Mouse (Mus musculus) hindbrain, postnatal 0 days (tissue): ENCODE measurements around the gene Olfr870. TPM values are rescaled to one million over a fixed set of nuclear protein-coding genes. Genes with fewer than 3 reads are reported as not detected.
"Not testable (repeated sequence)": the region's sequence is repeated elsewhere in the genome, so short reads cannot be mapped to it uniquely, and the experiment has no call there.

Source experiments
- ATAC-seq: fragments of 200-750 bp; cut with Nextera tagmentation; 2 replicates; pipeline ENCODE4 v1.8.0; 2017; ENCODE audit warnings: mild to moderate bottlenecking, moderate TSS enrichment, moderate library complexity
- DNase-seq: peaks from one replicate; pipeline ENCODE4 v3.0.0-alpha.2; 2015; ENCODE audit warnings: low spot score
- H3K27ac ChIP-seq: fragments of 300-500 bp; sonication (generic); 2 replicates; pipeline ENCODE4 v1.5.1; 2014; ENCODE audit warnings: mild to moderate bottlenecking
- H3K27me3 ChIP-seq: fragments of 300-500 bp; sonication (generic); 2 replicates; pipeline ENCODE4 v1.6.1; 2014; ENCODE audit warnings: low read length, mixed read lengths; ENCODE audit not compliant: insufficient read depth
- H3K36me3 ChIP-seq: fragments of 300-500 bp; sonication (generic); 2 replicates; pipeline ENCODE4 v1.6.1; 2014; ENCODE audit warnings: low read length, mixed read lengths; ENCODE audit not compliant: insufficient read depth
- H3K4me1 ChIP-seq: fragments of 300-500 bp; sonication (generic); 2 replicates; pipeline ENCODE4 v1.6.1; 2014; ENCODE audit warnings: antibody characterized with exemption, low read length, mixed read lengths; ENCODE audit not compliant: insufficient read depth
- H3K4me2 ChIP-seq: fragments of 300-500 bp; sonication (generic); 2 replicates; pipeline ENCODE4 v1.6.1; 2014; ENCODE audit warnings: low read depth, mild to moderate bottlenecking, low read length, moderate library complexity, mixed read lengths
- H3K4me3 ChIP-seq: fragments of 300-500 bp; sonication (generic); 2 replicates; pipeline ENCODE4 v1.5.1; 2014; ENCODE audit warnings: low read length
- H3K9ac ChIP-seq: fragments of 300-500 bp; sonication (generic); replicated peaks from 2 replicates; pipeline ENCODE4 v1.6.1; 2014; ENCODE audit warnings: mild to moderate bottlenecking, low read length, moderate library complexity, mixed read lengths
- H3K9me3 ChIP-seq: fragments of 300-500 bp; sonication (generic); 2 replicates; pipeline ENCODE4 v1.6.1; 2016; ENCODE audit warnings: low read length, mixed read lengths
- CTCF ChIP-seq: IDR thresholded peaks from 2 replicates; pipeline ENCODE4 v1.5.1; 2016; ENCODE audit warnings: antibody characterized with exemption, control low read depth, low read depth
- WGBS: fragments of 180-500 bp; shearing (Covaris S2); extraction: QIAGEN DNeasy Blood & Tissue Kit; methylation state at CpG from one replicate; pipeline ENCODE4 v1.1.7; 2014; 5-methylcytosine and 5-hydroxymethylcytosine counted together
- polyA plus RNA-seq: library from polyadenylated mRNA; unstranded; fragments of >200 nt; fragmentation: Nextera tagmentation; extraction: Ambion mirVana; gene quantifications from 2 replicates; pipeline ENCODE4 v1.2.1, GENCODE M21; 2015
- total RNA-seq: library from RNA; depleted of rRNA; stranded (reverse); fragments of >200 nt; gene quantifications from 2 replicates; pipeline ENCODE4 v1.2.3, GENCODE M21; 2014; rRNA removed

The Olfr870 gene
- total RNA-seq (not detected in 2 replicates), polyA plus RNA-seq (not detected in 2 replicates)

DNA sequence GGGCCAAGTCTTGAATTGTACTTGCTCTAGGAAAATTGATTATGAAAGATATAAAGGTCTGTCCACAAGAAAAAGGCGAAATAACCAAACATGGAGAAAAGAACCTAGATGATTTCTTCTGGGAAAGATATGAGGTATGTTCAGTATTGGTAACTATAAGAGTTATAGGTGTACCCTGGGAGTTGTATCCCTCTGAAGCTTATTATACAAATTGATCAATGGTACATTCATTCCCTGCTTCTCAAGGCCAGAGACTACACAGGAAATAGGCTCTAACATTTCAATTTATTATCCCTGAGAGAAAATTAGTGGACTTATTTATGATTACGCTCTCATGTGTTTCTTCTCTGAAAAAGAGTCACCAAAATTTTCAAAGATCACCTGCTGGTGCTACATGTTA, at the start of gene Olfr870:
Gene Olfr870 (minus strand): TSS at position 101 of the 400 bp plus-strand sequence.
- no peaks in the 10 kb centered on the region for H3K27me3 ChIP-seq
- no peak within 1 kb of the TSS for H3K4me3 ChIP-seq
- TF ChIP-seq CTCF = no peak
- no peak within 1 kb of the TSS for H3K9ac ChIP-seq
- H3K4me2 ChIP-seq = no peak within 1 kb of the TSS
- 79% methylated on average over 2 of the region's 2 CpGs for WGBS
- H3K9me3 ChIP-seq = peaks cover 3% of the 10 kb centered on the region; the same call in 1 of the 2 replicates
- H3K4me1 ChIP-seq = no peaks in the 10 kb centered on the region
- H3K27ac ChIP-seq = no peak within 1 kb of the TSS
- no peak for ATAC-seq
- H3K36me3 ChIP-seq = no peaks in the 10 kb centered on the region
- DNase-seq = no peak

DNA sequence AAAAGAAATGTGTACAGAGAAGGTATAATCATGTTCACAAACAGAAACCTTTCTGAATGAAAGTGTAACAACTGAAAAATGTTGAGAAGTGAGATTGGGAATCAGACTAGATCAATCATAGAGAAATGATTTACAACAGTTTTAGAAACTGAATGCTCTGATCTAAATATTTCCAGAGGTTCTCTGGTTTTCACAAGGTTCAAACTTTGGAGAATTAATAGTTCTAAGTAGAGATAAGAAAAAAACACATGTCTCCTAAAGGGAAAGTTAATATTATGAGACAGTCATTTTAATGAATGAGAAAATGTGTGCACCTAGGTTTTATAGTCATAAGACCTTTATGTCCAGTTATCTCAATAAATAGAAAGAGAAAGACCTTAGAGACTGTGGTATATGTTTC, 38.0 kb upstream of the Olfr870 start, which contains the start of gene Olfr871:
Gene Olfr871 (plus strand): TSS at position 301 of the 400 bp plus-strand sequence.
- H3K4me3 ChIP-seq = no peak within 1 kb of the TSS
- H3K4me2 ChIP-seq = no peak within 1 kb of the TSS
- ATAC-seq (no peak), DNase-seq (no peak)
- no peak within 1 kb of the TSS for H3K27ac ChIP-seq
- peaks cover 5% of the 10 kb centered on the region; the same call in 1 of the 2 replicates for H3K9me3 ChIP-seq
- TF ChIP-seq CTCF = no peak
- no peaks in the 10 kb centered on the region for H3K4me1 ChIP-seq
- H3K27me3 ChIP-seq = no peaks in the 10 kb centered on the region
- H3K36me3 ChIP-seq = no peaks in the 10 kb centered on the region
- no peak within 1 kb of the TSS for H3K9ac ChIP-seq

DNA sequence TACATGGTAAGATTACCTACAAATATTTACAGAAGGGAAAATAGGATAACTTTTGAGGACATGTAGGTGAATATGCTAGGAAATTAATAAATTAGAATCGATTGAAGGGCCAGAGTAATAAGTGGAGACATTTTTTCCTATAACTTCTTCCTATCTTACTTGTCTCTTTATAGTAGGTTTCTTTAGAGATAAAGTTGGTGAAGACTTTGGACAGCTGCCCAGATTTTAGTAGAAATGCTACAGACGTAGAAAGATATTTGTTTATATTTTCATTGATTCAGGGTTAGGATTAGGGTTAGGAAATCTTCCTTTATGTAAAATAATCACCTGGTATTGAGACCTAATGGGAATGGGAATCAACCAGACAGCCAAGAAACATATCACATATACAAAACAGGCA, 37.6 kb upstream of the Olfr870 start:
- DNase-seq (no peak), ATAC-seq (no peak)
- 73% methylated on average over 2 of the region's 2 CpGs for WGBS
- Histone ChIP-seq H3K4me1 (no peaks in the 10 kb centered on the region), H3K4me2 (no peak overlapping the region), H3K9ac (no peak overlapping the region), H3K4me3 (no peak overlapping the region), H3K36me3 (no peaks in the 10 kb centered on the region), H3K9me3 (peaks cover 5% of the 10 kb centered on the region; the same call in 1 of the 2 replicates), H3K27ac (no peak overlapping the region), H3K27me3 (no peaks in the 10 kb centered on the region)
- no peak for TF ChIP-seq CTCF

DNA sequence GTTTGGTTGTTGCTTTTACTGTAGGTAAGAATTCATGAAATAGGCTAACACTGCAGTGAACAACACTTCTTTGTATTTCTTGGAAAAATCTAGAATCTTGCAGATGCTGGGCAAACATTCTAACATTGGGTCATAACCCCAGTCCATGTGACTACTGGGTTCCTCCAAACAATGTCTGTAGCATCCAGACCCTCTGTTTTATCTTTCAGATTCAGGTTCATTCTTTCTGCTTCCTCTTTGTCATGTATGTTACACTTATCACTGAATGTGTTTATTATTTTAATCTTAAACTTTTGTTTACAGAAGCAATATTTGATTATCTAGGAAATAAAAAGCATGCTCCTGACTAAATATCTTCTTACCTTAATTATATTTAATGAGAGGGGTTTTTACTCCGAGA, 37.0 kb upstream of the Olfr870 start:
- H3K9me3 ChIP-seq = peaks cover 3% of the 10 kb centered on the region; the same call in 1 of the 2 replicates
- H3K4me2 ChIP-seq = no peak overlapping the region
- WGBS = 52% methylated on average over 1 of the region's 1 CpGs
- H3K36me3 ChIP-seq = no peaks in the 10 kb centered on the region
- H3K4me1 ChIP-seq = no peaks in the 10 kb centered on the region
- H3K27me3 ChIP-seq = no peaks in the 10 kb centered on the region
- ATAC-seq (no peak), DNase-seq (no peak)
- no peak overlapping the region for H3K9ac ChIP-seq
- no peak overlapping the region for H3K4me3 ChIP-seq
- no peak overlapping the region for H3K27ac ChIP-seq
- TF ChIP-seq CTCF = no peak

DNA sequence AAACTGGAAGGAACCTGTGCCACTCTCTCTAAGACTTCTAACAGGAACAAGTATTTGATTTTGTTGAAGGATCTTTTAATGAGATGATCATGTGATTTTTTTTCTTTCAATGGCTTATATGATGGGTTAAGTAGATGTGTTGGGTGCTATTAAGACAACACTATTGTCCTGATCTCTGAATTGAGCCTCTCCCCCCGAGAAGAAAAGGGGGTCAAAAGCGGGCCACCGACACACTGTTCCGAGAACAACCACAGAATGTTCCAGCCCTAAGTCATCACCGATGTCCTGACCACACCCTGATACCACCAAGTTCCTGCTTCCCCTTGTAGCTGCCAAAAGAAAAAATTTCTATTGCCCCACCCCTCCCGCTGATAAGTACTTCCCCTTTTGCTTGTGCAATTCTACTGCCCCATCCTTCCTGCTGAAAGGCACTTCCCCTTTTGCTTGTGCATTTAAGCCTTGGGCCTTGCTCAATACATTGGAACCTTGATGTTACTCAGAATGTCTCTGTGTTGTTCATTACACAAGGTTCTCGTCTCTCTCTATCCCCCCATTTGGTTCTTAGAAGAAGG, 29.6 kb upstream of the Olfr870 start:
- H3K4me3 ChIP-seq, H3K9ac ChIP-seq, H3K36me3 ChIP-seq, ATAC-seq, H3K27me3 ChIP-seq, H3K9me3 ChIP-seq, H3K4me1 ChIP-seq, H3K4me2 ChIP-seq, H3K27ac ChIP-seq, DNase-seq: not testable (repeated sequence)
- 87% methylated on average over 7 of the region's 7 CpGs for WGBS

DNA sequence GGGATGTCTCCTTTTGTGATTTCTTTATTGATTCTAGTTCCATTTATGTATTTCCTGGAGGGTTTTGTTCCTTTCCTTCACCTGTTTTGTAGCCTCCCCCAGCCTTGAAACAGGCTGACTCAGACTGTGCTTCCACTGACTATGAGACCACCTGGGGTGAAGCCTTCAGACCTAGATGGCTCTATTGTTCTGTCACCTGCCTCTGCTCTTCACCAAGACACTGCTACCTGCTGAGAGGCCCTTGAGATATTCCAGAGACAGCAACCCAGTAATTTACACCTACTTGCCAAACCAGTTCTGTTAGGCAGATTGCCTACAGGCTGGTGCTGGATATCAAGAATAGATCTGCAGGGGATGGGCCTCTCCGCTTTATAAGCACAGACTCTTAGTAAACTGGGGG, 28.3 kb upstream of the Olfr870 start:
- H3K4me1 ChIP-seq = no peaks in the 10 kb centered on the region
- 0 out of 2 replicates have a peak, but pooled peaks cover 4% of the 10 kb centered on the region for H3K9me3 ChIP-seq
- H3K27ac ChIP-seq = no peak overlapping the region
- no peaks in the 10 kb centered on the region for H3K27me3 ChIP-seq
- 72% methylated on average over 1 of the region's 1 CpGs for WGBS
- no peak overlapping the region for H3K9ac ChIP-seq
- ATAC-seq (no peak), DNase-seq (no peak)
- H3K4me2 ChIP-seq = no peak overlapping the region
- no peaks in the 10 kb centered on the region for H3K36me3 ChIP-seq
- H3K4me3 ChIP-seq = no peak overlapping the region
- no peak for TF ChIP-seq CTCF

DNA sequence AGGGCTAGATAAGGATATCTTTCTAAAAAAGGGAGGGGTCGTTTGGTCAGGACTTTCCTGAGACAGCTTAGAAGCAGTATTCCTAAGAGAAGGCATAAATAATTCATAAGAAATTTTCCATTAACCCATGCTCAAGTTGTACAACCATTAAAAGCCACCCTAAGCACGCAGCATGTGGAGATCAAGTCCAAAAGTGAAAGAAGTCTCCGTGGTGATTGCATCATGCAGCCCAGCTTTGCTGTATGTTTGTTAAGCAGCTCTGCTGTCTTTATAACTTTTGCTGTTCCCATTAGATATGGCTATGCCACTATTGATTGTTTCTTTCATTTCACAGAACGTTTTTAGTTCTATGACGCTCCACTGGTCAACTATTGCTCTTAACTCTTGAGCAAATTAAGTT, 5.6 kb upstream of the Olfr870 start:
- ATAC-seq (no peak), DNase-seq (no peak)
- TF ChIP-seq CTCF = no peak
- H3K27me3 ChIP-seq = no peaks in the 10 kb centered on the region
- H3K36me3 ChIP-seq = no peaks in the 10 kb centered on the region
- no peak overlapping the region for H3K4me2 ChIP-seq
- peaks cover 4% of the 10 kb centered on the region; the same call in 1 of the 2 replicates for H3K9me3 ChIP-seq
- H3K4me1 ChIP-seq = no peaks in the 10 kb centered on the region
- H3K27ac ChIP-seq = no peak overlapping the region
- no peak overlapping the region for H3K4me3 ChIP-seq
- WGBS = 68% methylated on average over 5 of the region's 5 CpGs
- H3K9ac ChIP-seq = no peak overlapping the region
